Mouse (Mus musculus): ENCODE results near the gene Dbndd2.

DNA sequence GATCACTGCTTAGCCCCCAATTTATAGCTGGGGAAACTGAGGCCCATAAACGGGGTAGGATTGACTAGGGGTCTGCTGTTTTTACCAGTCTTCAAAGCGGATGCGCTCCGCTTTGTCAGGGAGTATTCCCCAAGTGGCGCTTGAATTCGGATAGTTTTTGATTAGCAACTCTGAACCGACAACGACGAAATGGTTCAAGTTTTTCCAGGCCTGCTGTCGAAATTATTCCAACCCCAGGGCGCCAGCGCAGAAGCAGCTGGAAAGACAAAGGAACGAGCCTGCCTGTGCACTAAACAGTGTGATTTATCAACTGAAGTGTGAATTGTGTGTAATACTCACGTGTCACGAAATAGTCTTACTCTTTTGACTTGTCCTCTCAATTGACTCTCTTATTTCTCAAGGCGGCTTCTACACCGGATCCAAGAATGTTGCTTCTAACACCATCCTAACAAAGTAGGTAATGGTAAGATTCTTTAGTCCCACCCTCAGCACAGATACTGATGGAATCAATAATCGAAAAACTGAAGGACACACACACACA is 42.4 kb upstream of the Dbndd2 start, which contains the start of gene Sdc4:
- TF ChIP-seq CTCF (IDR thresholded peaks at IDR 0.05 in 2 of 3, conservative IDR thresholded peaks at IDR 0.05 in 1 of 3; ENCODE audit: control insufficient read depth in 1 of 3, insufficient read depth in 1 of 3, low read depth in 2 of 3, low read length in 3 of 3, poor library complexity in 1 of 3, severe bottlenecking in 1 of 3) (no peak), POLR2A (IDR thresholded peaks at IDR 0.05; ENCODE audit: control insufficient read depth in 1 of 2, insufficient read depth in 1 of 2, low read depth in 1 of 2, low read length in 2 of 2, poor library complexity in 1 of 2) (no peak), GATA1 (IDR thresholded peaks at IDR 0.05; ENCODE audit: low read depth, low read length) (no peak), EP300 (IDR thresholded peaks at IDR 0.05; ENCODE audit: low read depth in 1 of 2, low read length in 2 of 2) (no peak), E2F4 (IDR thresholded peaks at IDR 0.05; ENCODE audit: borderline replicate concordance, low read depth, low read length) (no peak), USF1 (IDR thresholded peaks at IDR 0.05; ENCODE audit: low read depth, low read length) (no peak), SIN3A (IDR thresholded peaks at IDR 0.05; ENCODE audit: low read length) (no peak), MEF2A (IDR thresholded peaks at IDR 0.05; ENCODE audit: extremely low read depth, insufficient replicate concordance, low read depth, low read length, poor library complexity, severe bottlenecking) (no peak), GABPA (IDR thresholded peaks at IDR 0.05; ENCODE audit: low read depth, low read length) (no peak), NRF1 (IDR thresholded peaks at IDR 0.05; ENCODE audit: insufficient read depth, low read depth, low read length, poor library complexity, severe bottlenecking) (no peak), RCOR1 (IDR thresholded peaks at IDR 0.05; ENCODE audit: low read depth, low read length) (no peak), RAD21 (IDR thresholded peaks at IDR 0.05; ENCODE audit: low read depth, low read length) (no peak), CHD2 (IDR thresholded peaks at IDR 0.05; ENCODE audit: low read length) (no peak), ZC3H11A (IDR thresholded peaks at IDR 0.05; ENCODE audit: low read depth, low read length) (no peak)
